Mouse (Mus musculus) ovary, postnatal 14 days (tissue): ENCODE results near the gene Areg.
A peak's percentile ranks its signal among the peaks of the same experiment; 100 is the strongest.

Experiments used
- DNase-seq: peaks from one replicate; pipeline ENCODE4 v3.0.0; 2022; ENCODE audit warnings: low spot score

Areg gene

DNA sequence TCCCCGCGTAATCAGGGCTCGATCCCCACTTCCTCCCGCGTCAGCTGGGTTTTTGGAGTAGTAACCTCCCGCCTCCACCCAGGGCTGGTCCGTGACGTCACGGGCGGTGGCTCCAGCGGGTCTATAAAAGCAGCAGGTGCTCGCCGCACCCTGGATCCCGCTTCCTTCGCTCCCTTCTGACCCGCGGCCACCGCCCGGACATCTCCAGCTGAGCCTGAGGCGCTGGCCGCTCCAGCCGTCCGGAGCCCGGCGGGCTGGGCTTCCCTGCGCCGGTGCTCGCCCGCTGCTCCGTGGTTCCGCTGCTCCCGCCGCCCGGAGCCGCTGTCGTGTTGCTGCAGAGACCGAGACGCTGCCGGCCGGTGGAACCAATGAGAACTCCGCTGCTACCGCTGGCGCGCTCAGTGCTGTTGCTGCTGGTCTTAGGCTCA, at the start of gene Areg:
Gene Areg, plus strand, starts transcription at position 154 of the 428 bp plus-strand sequence.
- DNase-seq: peak; percentile 13

- no peak for DNase-seq
Observed at GRCm38 (mm10) chr5:91090301-91090700, 49.1 kb upstream of the Areg start.

DNA sequence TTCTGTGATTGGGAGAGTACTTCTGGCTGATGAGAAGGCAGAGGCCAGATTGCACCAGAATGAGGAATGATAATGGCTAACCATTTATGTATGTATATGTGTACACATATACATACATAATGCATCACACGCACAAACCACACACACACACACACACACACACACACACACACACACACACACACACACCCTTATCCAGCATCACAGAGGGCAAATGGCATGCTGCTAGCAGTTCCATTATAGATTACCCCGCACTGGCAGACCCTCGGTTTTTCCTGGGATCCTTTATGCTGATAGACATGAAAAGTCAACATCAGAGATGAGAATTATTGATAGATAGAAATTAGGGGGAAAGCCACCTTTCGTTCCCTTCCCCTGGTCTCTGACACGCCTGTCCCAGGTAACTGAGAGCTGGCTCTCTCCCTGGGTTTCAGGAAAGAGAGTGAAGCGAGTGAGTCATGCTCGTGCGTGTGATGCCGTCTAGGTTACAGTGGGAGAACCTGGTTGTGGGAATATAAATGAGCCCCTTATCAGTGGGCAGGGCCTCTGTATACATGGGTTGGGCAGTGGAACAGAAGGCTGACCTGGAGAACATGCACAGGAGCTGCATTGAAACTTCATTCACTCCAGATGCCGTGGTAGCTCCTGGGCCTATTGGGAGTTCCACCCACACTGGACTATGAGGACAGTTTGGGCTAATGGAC, 41.3 kb upstream of the Areg start:
- DNase-seq: no peak

DNA sequence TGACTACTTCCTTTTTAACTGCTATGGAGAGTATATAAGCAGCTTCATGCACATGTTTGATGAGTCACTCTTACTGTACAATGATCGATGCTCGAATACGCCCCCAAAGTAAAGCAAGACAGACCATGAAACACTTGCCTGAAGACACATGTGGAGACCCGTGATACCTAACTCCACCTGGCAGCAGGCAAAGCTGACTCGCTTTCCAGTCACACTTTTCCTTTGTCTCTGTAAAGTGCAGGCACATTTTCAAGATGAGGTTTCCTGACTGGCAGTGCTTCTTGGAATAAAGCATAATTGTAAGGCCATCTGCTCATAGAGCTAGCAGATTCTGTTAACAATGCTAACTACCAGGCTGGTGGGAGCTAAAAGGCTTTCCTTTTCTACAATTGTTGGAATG, 37.7 kb upstream of the Areg start:
- no peak for DNase-seq

GRCm38 (mm10) chr5:91103943-91104665, 35.3 kb upstream of the Areg start:
- DNase-seq: peak; percentile 7

DNA sequence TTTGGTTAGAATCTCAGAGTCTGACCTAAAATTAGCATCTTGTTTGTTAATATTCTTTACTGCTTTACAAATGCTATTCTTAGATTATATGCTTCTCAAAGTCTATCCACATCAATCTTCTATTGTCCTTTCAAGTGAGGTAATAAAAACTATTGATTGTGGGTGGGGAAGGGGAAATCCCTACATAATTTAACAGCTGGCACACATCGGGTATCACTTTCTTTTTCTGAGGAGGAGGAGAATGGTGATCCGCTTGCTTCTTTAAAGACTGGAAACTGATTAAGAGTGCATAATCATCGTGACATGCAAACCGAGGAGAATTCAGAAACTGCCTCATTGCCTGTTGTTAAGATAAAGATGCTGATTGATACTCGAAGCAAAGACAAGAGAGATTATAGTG, 33.2 kb upstream of the Areg start:
- no peak for DNase-seq

- DNase-seq: no peak
Observed at GRCm38 (mm10) chr5:91110023-91110670, 29.3 kb upstream of the Areg start.

GRCm38 (mm10) chr5:91111019-91111418, 28.4 kb upstream of the Areg start:
- no peak for DNase-seq

DNA sequence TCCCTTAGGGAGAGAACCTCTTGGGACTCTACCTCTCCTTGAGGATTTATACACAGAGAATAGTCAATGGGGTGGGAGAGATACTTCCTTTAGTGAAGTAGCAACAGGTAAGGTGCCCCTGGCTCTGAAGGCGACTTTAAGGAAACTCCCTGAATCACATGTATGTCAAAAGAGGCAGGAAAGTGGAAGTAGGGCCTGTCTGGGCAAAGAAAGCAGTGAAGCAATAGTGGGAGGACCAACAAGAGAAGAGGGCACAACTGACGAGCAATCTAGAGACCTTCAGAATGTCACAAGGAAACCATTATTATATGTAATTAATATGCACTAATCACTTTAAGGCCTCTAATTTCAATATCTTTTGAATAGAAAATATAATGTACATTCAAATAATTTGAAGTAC, 25.4 kb upstream of the Areg start:
- DNase-seq: no peak

DNA sequence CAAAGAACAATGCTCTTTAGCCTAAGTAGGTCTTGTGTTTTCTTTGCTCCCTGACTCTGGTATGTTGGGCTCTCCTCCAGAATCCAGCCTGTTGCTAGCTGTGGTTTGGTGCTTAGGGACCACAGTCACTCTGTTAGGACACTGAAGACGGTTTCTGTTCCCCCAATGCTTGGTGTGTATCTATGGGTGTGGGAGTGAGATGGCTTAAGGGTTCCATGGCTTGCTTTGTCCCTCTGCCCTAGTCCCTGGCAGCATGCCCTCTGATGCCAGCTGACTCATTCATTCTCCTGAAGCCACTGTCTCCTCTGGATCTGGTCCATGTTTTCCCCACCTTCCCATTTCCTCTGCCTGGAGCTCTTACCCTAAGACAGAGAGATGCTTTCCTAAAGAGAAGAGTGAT, 24.8 kb upstream of the Areg start:
- no peak for DNase-seq

DNA sequence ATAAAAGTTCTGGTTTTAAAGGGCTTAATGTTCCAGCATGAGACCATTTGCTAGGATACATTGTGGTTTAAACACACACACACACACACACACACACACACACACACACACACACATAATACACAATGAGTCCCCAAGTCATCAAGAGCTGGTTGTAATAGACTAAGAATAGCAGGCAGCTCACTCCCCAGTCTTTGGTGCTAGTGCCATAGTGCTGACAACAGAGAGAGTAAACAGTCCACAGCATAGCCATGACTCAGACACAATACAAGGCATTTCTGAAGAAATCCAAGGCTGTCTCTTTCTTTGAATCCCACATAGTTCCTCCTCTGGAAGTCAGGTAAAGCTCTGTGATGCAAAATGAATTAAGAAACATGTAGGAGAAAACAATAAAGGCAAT, 20.8 kb upstream of the Areg start:
- DNase-seq: no peak

DNA sequence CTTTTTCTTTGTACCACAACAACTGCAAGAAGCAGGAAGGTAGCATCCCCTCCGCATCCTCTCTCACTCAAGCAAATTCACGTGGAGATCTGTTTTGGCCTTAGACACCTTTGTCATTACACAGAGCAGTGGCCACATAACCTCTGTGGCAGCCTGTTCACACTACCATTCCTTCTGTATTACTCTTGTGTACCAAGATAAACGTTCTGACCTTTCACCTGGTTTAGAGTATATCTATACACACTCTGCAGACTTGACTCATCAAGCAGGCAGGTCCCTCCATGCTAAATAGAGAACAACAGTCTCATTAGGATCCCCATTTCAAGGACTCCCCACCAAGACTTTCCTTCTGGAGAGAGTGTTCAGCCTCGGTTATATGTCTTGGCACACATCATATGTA, 16.0 kb upstream of the Areg start:
- DNase-seq: no peak

DNA sequence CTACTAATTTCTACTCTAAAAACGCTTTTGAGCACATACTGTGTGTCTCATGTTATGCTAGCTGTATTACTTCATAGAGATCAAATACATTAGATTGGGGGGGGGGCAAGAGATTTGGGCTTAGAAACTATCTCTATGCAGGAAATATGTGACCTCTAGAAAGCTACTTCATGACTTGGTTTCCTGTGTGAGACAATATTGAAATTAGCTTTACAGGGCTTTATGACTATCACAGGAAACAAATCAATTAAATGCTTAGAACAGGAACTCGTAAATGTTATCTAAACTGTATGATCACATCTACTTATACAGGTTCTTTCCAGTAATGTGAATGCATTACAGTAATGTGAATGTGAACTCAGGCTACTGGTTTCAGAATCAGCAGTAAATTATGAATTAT, 15.3 kb upstream of the Areg start:
- no peak for DNase-seq

- no peak for DNase-seq
Observed at GRCm38 (mm10) chr5:91126623-91127022, 12.8 kb upstream of the Areg start.

DNA sequence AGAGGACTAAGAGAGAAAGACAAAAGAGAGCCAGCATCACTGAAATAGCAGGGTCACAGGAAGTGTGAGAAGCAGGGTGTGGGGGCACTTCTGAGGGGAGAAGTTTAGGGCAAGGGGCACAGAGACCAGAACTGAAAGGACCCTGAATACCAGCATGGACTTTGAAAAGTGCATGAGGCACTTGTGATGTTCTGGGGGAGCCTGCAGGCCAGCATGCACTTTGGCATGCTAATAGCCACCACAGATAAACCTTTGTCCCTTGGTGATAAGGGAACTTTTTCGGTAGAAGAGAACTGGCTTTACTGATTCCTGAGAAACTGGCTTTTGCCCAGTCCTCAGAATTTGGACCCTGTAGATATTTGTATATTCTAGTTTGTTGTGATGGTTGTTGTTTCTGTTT, 4.4 kb upstream of the Areg start:
- DNase-seq: no peak

DNA sequence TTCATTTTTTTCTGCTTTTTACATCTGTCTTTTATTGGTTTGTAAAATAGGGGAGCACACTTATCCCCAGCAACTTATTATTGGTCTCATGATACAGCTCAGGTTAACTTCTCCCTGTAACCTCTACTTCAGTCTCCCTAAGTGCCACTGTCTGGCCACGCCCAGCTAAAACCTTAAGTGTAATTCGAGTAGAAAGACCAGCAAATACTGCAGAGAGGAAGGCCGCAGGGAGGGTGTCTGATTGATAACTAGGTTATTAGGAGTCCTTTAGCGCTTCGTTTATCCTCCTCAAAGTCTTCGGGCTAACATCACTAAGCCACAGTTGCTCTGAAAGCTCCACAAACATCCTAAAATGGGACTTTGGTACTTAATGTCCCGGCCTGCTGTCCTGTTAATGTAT, 429 bp upstream of the Areg start:
- no peak for DNase-seq

DNA sequence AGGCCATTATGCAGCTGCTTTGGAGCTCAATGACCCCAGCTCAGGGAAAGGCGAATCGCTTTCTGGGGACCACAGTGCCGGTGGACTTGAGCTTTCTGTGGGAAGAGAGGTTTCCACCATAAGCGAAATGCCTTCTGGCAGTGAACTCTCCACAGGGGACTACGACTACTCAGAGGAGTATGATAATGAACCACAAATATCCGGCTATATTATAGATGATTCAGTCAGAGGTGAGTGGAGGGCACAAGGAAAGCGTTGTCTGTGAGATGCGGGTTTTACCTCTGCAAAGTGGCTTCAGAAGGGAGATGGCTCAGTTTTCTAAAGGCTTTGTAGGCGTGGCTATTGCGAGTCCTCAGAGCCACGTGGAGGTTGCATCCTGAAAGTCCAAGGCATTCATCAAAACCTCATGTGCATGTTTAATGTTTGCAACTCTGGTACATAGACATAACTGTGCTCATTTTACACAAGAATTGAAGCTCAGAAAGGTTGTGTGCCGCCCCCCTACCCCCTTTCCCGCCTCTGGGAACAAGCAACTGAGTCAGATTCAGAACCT, 1.6 kb downstream of the Areg start:
- DNase-seq: no peak

DNA sequence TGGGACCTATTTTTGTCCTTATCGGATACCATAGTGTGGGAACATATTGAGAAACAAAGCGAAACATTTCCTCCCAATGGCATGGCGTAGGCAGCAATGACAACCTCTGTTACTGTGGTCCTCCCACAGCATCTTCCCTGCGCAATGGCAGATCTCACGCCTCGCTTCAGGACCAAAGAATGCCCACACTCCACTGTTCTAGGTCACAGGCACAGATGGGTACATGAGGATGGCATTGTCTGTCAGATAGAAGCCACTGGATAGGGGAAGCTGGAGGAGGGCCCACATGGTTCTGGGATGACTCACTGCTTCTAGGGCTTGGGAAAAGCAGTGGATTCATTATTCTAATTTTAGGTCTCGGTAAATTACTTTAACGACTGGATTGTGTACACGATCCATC, 5.6 kb downstream of the Areg start:
- no peak for DNase-seq

DNA sequence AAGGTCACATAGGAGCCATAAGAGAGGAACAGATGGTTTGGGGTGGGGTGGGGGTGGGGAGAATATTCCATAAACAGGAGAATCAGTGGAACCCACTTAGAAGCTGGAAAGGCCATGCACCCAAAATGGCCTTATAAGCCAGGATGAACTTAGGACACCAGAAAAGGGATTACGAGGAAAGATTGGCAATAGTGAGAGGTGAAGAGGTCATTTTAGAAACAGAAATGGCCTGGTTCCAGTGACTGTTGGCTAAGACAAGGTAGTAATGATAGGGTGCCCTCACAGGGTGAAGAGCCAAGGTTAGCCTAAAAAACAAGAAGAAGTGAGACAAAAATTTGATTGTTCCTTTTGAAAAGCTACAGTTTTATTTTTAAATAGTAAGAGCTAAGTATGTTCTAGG, 7.6 kb downstream of the Areg start:
- no peak for DNase-seq

DNA sequence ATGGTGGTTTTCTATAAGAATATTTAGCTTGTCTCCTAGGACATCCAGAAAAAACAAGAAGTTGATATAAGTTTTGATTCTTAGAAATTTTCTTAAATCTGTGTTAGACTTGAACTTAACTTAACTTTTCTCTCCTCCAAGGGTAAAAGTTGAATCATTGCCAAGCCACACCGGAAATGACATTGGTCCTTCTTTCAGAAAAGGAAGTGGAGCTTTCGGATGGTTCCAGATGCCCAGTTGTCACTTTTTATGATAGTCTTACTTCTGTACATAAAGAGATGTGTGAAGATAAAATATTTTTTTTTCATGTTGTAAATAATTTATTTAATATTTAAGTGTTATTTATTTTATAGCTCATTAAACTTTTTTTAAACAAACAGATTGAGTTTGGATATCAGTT, 8.7 kb downstream of the Areg start:
- no peak for DNase-seq

DNA sequence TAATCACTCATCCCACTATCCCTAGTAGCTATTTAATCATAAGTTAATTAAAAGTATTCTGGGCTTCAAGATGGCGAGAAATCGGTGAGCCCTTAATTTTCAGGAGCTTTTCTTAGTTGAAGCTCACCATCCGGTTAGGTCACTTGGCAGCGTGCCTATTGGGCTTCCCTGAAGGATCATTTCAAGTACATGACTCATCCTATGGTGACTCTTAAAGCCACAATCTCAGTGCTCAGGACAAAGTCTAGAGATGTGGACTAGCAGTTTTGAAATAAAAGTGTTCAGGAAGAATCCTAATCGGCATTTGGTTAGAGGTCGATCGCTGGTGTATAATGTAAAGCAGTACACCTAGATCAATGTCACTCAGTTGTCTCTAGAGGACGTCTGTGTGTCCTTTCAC, 17.3 kb downstream of the Areg start:
- no peak for DNase-seq

GRCm38 (mm10) chr5:91157169-91157568, 17.8 kb downstream of the Areg start:
- DNase-seq: no peak

- DNase-seq: no peak
Observed at GRCm38 (mm10) chr5:91162787-91163186, 23.4 kb downstream of the Areg start.
